Mouse (Mus musculus) C2C12 (cell line): ENCODE data around the gene Obsl1.

Source experiments
- CTCF ChIP-seq: IDR thresholded peaks from one replicate; pipeline ENCODE4 v1.5.1; 2011; ENCODE audit not compliant: control insufficient read depth, insufficient read depth, insufficient read length
- MYOD1 ChIP-seq: IDR thresholded peaks from one replicate; pipeline ENCODE4 v1.6.1; 2011; ENCODE audit warnings: low read depth; ENCODE audit not compliant: control insufficient read depth, insufficient read length

DNA sequence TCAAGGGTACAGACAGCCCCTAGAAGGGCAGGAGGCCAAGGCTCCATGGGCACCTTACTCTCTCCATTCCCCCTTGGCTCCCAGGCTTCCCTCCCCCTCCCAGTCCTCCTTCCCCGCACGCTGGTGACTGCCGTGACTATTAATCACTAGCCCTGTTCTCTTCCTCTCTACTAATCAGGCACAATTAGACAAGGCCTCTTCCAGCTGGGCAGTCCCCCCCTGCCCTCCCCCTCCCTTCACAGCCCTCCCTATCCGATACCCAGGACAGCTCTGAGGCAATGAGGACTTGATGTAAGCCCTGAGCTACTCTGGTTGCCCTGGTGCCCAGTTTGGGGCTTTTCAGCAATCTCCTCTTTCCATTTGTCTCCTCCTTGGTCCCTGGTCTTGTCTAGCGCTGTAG lies 50.3 kb downstream of the Obsl1 start:
- no peak for TF ChIP-seq CTCF
- TF ChIP-seq MYOD1: no peak
